Mouse (Mus musculus): ENCODE measurements around the gene Hsf5.

The Hsf5 gene

GRCm38 (mm10) chr11:87688478-87689203 lies 71.7 kb downstream of the Hsf5 start:
- no peak for DNase-seq

- no peak for DNase-seq
Observed at GRCm38 (mm10) chr11:87689402-87689808, 72.4 kb downstream of the Hsf5 start.

- DNase-seq, result no peak
Observed at GRCm38 (mm10) chr11:87690054-87690740, 73.2 kb downstream of the Hsf5 start.

- DNase-seq, result no peak
Observed at GRCm38 (mm10) chr11:87697131-87697682, 80.2 kb downstream of the Hsf5 start.

- DNase-seq, result no peak
Observed at GRCm38 (mm10) chr11:87698126-87698525, 81.2 kb downstream of the Hsf5 start.

GRCm38 (mm10) chr11:87701108-87701507 lies 84.1 kb downstream of the Hsf5 start:
- DNase-seq, result no peak

GRCm38 (mm10) chr11:87701877-87702620 lies 85.1 kb downstream of the Hsf5 start:
- no peak for DNase-seq

- DNase-seq, result no peak
Observed at GRCm38 (mm10) chr11:87703654-87704053, 86.7 kb downstream of the Hsf5 start.

- no peak for DNase-seq
Observed at GRCm38 (mm10) chr11:87704289-87704688, 87.3 kb downstream of the Hsf5 start.

- DNase-seq, result no peak
Observed at GRCm38 (mm10) chr11:87707570-87707969, 90.6 kb downstream of the Hsf5 start.

GRCm38 (mm10) chr11:87708979-87709378 lies 92.0 kb downstream of the Hsf5 start:
- DNase-seq, result no peak

Measured in cerebellum, postnatal 36 days (tissue).